Mouse (Mus musculus) left cerebral cortex, adult 9 months (tissue): Measurements from ENCODE around the gene Htr2a.

ENCODE experiments used
- DNase-seq, 2 experiments: peaks; one replicate each; pipeline ENCODE4 v3.0.0; 2022; ENCODE audit warnings: low spot score in 2 of 2

Gene Htr2a

DNA sequence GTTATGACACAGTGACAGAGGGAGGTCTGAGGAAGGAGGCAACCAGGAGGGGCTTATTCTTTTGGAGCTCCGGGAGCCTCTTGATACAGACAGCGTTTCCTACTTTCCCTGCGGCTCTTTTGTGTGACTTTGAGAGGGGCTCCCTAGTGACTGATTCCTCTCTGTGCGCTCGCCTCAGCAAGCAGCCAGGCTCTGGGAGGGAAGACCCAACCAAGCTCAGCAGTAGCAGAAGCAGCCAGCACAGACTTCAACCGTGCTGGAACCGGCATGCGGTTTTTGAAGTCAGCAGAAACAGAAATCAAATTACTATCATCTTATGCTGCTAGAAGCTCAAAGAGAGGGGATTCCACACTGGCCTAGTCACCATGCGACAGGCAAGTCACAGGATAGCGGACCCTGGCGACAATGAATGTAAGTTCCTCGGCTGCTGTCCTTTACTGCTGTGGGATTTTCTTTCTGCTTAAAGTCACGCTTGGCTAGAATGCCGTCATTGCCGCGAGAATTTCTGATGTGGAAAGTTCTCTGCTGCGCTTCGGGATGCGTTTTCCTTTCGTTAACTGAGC, at the start of gene Htr2a:
Gene Htr2a (plus strand): TSS at position 22 of the 563 bp plus-strand sequence.
- DNase-seq: no peak

DNA sequence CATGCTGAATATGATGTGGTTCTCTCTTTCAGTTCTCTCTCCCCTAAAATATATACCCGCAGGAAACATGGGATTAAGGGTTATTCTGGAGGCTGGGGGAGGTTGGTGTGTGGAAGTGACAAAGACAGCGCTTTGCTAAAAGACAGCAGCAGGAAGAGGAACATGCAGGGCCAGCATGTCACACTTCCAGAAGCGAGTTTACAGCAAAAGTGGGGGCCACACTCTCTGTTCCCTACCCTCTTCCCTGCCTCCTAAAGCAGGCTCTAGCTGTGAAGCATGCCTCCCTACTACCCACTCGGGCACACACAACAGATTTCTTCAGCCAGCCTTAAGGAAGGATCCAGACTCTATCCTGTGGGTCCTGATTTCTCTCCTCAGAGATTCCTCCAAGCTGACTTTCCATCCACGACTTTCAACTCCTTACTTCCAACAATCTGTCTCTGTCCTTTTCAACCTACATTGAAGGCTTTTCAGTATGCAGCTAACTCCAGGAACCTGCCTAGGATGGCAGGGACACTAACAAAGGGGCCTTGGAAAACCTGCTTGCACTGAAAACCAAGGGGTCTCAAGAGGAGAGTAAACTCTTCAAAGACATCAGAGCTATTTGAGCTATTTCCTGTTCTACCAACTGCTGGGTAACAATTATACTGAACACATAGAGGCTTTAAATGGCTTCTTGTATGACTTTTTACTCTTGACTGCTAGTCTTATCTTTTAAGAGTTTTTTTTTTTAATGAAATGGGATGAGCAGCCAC, 39.1 kb upstream of the Htr2a start:
- DNase-seq: peak in 1 of 2 experiments; percentile 6

DNA sequence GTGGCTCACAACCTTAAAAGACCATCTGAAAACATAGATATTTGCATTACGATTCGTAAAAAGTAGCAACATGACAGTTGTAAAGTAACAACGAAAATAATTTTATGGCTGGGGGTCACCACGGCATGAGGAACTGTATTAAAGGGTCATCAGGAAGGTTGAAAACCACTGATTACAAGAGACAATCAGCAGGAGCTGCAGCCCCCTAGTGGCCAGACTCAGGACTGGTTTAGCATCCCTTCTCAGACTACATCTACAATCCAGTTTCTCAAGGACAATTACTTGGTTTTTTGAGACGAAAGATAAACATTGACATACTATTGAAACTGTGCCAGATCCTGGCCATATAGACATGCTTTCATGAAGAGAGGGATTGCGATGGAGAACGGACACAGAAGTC, 38.1 kb upstream of the Htr2a start:
- peak in 1 of 2 experiments; percentile 60 for DNase-seq

DNA sequence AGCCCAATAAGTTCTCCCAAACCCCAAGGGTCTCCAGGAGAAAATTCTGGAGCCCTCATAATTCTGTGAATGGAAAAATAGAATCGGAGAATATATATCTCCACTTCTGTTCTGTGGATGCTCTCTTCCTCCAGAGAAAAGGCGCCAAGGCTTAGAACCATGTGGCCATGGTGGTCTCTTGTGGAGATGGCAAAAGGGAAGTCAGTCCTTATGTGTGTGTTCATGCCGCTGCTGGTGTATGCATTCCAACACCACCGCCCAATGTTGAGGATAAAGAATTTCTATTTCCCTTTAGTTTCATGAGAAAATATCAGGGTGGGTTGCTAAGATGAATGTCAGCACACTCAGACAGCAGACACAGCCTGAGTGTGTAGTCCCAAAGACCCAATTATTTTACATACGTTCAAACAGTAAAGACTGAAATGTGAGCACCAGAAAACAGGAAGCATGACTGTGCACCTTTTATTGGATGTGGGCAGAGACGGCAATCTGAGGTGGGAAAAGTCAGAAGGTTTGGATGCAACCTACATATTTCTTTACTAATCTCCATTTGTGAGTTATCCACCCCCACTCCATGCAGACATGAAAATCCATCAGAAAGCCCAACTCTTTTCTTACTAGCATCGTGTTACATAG, 37.4 kb upstream of the Htr2a start:
- no peak for DNase-seq

DNA sequence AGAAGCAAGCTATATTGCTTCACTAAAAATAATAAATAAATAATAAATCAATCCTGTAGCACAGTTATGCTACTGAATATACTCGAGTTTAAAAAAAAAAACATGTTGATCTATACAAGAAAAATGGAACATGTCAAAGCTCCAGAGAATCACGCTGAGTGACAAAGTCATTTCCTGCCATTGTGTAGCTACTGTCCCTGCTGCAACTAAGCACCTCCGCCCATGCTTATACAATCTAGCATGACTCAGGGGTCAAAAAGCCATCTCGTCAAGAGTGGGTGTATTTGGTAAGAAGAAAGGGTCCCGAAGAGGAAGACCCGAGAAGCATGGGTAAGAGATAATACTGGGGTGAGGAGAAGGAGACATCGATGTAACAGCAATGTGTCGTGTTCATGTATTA, 29.3 kb upstream of the Htr2a start:
- DNase-seq: no peak

DNA sequence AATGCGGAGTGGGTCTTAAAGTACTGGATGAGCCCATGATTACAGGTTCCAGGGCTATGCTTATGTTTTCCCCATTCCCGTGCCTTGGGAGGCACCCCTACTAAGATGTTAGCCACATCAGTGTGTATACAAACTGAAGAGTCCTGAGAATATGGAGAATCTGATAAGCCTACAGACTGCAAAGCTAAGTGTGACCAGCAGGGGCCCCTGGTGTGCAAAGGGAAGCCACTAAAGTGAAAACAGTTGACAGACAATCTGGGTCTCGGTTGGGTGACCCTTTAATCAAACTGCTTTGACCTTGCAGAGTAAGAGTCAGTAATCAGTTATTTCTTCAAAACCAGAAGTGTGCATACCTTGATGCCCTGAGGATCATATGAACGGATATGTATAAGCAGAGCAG, 21.8 kb upstream of the Htr2a start:
- DNase-seq: no peak

DNA sequence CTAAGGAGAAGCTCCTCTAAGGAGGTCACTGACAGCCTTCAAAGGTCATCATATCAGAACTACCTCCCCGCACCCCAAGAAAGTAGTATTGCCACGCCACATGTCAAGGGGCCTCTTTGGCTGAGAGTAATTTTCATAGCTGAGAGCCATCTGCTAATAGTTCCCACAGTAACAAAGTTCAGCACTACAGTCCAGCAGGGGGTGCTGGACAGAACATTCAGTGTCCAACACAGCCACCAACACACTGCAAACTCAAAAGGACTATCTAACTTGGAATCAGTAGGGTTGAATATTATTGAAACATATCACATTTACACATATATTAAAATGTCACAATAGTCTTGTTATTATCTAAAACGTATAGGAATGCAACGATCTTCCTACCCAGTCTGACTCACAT, 2.6 kb upstream of the Htr2a start:
- no peak for DNase-seq

DNA sequence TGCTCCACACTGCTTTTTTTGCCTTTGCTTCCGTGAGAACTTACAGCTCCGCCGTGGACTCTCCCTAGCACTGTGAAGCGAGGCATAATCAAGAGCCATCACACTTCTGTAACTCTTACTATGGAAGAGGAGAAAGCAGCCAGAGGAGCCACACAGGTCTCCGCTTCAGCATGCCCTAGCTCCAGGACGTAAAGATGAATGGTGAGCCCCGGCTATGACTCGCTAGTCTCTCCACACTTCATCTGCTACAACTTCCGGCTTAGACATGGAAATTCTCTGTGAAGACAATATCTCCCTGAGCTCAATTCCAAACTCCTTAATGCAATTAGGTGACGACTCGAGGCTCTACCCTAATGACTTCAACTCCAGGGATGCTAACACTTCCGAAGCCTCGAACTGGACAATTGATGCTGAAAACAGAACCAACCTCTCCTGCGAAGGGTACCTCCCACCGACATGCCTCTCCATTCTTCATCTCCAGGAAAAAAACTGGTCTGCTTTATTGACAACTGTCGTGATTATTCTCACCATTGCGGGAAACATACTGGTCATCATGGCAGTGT, 1.1 kb downstream of the Htr2a start:
- DNase-seq: no peak

DNA sequence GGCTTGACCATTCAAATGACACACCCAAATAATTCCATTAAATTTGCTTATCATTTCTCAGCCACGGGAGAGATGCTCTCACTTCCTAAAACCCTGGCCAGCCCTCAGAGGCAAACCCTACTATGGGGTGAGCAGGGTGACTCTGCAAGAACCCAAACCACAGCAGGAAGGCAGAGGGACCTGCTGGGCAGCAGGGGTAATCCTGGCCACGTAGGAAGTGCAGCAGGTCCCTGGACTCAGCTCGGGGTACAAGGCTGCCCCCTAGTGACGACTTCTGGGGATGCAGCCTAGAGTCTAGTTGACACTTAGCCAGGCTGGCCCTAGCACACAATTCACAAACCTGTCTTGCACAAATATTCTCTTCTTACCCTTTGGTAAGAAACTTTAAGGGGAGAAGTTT, 2.7 kb downstream of the Htr2a start:
- DNase-seq: peak; percentile 40 to 87

DNA sequence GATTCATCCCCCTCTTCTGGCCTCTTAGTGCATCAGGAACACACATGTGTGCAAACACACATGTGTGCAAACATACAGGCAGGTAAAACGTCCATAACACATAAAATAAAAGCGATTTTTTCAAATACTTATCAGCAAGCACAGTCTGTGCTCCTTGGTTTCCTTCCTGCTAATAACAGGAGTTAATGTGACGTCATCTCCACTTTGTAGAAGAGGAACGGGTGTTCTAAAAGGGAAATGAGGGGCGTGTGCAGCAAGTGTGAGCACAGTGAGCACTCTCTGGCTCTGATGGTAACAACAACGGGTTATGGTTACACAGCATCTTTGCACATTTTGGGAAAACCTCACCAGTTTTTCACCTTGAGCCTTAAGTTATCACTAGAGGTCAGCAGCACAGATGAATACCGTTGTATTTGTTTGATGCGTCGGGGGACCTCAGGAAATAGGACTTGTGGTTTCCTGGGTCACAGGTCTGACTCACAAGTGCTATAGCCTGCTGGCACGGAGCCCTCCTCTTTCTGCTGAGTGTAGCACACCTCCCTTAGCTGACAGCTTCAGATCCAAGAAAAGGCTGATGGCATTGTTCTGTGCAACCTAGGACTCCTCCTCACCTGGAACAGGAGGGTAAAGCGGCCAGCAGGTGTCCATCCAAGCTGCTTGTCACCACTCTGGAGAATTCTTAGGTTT, 5.6 kb downstream of the Htr2a start:
- no peak for DNase-seq

DNA sequence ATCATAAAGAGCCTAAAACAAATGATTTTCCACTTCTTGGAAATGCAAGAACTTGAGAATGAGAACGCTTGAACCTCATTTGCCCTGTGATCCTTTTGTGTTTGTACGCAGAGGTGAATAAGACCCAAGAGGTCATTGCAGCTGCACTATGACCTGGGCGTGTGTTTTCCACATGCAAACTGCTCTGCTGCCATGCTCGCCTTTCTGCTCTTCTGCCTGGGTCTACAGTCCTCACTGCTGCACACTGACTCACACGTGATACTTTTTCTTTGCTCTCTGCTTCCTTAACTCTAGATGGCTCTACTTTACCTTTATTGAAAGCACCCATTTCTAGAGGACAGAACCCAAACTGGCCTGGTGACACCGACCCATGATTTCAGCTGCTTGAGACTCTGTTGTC, 9.4 kb downstream of the Htr2a start:
- no peak for DNase-seq

DNA sequence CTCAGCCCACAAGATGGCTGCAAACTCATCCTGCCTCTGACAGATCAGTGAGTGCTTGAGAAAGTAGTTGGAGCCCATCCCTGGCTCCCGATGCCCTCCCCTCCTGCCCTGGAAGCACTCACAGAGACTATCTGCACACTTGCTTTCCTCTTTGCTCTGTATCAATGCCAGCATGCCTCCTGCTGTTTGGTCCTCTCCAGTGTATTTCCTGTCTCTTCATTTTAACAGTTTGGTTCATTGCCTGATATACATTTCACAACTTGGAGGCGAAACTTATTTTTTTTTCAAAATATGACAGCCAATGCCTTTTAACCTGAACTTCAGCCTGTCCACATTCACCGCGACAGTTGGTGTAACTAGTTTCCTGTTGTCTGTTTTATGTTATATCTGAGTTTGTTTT, 11.0 kb downstream of the Htr2a start:
- DNase-seq: no peak

DNA sequence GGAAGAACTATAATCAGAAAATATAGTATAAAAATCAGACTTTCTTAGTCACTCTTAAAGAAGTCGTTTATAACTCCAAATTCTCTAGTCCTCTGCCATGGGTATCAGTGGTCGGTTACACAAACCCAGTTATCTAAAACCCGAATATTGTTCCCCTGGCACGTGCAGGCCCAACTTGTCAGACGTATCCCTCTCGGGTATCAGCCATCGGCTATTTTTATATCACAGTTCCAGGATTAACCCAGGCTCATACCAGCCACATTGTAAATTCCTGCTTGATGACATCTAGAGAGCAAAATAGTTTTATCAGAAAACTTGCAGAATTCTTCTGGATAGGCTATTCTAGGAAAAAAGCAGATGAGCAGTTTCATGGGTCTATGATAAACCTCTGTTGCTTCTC, 16.6 kb downstream of the Htr2a start:
- DNase-seq: no peak

DNA sequence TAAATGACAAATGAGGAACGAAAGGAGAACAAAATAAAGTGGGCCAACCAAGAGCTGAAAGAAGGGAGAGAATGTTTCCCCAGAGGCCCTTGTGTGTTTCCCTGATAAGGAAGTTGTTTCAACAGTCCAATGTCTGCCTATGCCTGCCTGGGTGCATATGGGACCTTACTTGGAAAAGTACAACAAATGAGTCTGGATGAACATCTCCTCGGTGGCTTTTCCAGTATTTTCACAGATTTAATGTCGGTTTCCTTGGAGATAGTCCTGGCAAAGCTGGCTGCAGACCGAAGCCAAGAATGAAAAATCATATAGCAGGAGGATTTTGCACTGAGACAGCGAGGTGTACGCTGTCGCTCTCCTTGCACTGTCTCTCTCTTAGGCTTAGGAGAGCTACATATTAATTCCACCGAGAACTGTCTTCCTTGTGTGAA, 18.8 kb downstream of the Htr2a start:
- peak; percentile 22 to 62 for DNase-seq

DNA sequence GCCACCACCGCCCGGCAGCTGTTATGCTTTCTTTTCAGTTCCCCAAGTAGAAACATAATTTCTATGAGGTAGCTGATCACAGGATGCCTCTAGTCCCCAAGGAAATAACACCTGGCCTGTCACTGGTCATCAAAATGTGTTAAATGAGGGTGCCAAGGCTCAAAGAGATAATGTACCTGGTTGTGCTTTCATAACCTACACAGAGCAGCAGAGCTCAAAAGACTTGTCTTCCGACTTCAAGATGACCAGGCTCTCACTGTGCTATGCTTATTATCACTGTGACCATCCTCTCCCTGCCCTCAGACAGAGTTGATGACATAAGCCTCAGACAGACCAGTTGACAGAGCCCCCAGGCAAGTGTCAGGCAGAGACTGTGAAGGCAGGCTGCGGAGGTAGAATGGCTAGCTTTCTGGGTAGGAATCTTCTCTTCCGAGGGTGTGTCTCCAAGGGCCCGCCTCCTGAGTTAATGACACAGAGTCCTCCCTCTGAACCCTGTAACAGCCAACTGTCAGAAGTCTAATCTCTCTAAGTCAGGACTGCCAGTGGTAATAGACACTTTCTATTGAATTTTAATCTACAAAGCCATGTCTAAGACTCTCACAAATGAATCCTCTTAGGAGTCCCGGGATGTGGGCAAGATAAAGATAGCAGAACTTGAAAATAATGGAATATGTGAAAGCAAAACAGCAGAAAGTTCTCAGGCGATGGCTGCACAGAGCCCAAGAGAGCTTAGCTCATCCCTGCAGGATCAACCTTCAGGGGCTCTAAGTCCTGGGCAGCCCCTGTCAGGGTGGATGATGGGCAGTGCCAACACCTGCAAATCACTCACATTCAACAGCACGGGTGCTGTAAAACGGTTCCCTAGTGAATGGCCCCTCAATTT, 31.7 kb downstream of the Htr2a start:
- DNase-seq: no peak

DNA sequence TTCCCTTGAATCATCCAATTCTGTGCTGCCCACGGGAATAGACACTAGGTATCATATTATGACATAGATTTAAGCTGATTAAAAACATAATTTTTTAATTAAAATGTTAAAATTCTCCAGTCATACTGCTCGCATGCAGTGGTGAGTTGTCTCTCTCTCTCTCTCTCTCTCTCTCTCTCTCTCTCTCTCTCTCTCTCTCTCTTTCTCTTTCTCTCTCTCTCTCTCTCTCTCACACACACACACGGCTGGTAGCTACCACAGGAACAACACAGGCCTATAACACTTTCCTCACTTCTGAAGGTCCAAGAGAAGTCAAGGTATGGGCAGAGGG, 32.3 kb downstream of the Htr2a start:
- no peak for DNase-seq

DNA sequence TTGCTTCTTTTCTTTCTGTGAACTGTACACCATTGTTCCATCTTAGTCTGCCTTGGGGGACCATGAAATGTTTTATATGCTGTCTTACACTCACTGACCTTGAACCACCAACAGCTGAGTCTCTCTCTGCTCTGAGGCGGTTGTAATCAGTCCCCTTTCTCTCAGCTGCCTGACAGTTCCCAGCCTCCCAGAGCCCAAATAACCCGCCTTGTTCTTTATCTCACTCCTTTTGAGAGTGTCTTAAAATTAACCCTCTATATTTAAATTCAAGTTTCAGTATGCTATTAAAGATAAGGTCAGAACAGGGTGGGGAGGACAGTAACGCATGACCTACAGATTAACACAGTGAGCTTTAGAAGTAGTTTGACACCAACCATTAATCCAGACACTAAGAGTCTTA, 32.9 kb downstream of the Htr2a start:
- DNase-seq: no peak

DNA sequence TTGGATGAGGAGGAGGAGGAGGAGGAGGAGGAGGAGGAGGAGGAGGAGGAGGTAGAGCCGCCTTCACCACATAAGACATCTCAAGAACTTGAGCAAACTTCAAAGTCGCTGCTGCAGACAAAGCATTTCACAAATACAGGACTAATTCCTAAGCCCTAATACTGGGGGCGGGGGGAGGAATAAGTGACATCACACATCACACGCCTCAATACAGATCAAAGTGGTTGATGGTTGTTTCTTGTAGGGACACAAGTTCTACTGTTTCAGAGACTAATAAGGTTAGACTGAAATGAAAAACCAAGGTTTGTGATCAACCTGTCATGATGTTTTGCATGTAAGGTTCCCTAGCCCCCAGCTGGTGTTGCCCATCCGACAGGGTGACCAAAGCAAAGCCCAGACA, 39.2 kb downstream of the Htr2a start:
- no peak for DNase-seq

DNA sequence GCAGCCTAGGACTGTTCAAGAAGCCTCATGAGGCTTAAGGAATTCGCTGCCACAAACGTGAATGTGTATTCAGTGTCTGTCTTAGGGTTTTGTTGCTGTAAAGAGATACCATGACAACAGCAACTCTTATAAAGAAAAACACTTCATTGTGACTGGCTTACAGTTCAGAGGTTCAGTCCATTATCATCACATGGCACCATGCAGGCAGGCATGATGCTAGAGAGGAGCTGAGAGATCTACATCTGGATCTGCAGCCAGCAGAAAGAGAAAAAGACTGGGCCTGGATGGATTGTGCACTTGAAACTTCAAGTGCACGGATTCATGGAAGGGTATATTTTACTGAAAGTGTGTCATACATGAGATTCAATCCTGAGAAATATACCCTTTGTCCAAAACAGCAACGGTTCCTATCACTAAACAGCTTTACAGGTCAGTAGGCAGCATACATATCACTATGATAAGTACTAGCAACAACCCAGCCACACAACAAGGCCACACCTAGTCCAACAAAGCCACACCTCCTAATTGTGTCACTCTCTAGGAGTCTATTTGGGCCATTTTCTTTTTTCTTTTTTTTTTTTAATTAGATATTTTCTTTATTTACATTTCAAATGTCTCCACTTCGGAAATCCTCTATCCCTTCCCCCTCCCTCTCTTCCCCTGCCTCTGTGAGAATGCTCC, 43.8 kb downstream of the Htr2a start:
- no peak for DNase-seq

DNA sequence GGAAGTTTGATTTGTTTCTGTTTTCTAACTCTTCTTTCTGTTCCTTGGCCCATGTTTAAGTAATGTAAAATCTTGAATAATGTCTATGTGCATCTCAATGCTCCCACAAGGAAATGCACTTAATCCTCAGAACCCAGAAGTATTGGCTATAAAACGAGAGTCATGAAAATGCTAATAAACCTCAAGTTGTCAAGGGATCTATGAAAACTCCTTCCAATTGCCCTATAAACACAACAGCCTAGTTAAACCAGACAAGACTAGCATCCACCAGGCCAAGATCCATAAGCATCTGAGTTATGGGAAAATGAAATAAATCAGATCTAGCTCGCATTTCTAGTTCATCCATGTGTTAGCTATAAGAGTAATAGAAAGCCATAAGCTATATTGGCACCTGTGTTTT, 51.3 kb downstream of the Htr2a start:
- no peak for DNase-seq

DNA sequence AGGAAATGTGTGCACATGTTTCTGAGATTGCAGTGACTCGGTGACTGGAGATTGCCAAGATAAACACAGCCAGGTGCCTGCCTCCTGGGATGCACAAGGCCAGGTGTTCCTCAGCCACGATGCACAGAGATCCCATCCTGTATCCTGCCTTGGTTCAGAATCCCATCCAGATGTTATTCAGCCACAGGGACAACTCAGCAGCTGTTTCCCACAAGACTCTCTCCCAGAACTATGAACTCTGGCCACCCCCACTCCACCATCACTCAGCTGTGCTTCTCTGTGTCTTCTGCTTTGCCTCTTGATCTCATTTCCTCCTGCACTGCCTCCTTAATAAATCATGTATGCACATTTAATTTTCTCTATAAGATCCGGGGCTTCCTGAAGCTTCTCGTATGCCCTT, 56.1 kb downstream of the Htr2a start:
- no peak for DNase-seq
